Mouse (Mus musculus) inflammation-experienced regulatory T-cells, adult 6 months (primary cell): ENCODE data around the gene Sipa1l3. TPM values are rescaled to one million over a fixed set of nuclear protein-coding genes. Genes with fewer than 3 reads are reported as not detected.
A peak's percentile ranks its signal among the peaks of the same experiment; 100 is the strongest.

Experiments
- ATAC-seq: one replicate; pipeline ENCODE4 v1.8.0; 2017
- polyA plus RNA-seq, 3 experiments: library from polyadenylated mRNA; unstranded; fragments of 100-300 nt; shearing (Covaris generic); gene quantifications; one replicate each; pipeline ENCODE4 v1.2.1; 2017

Sipa1l3 gene
- polyA plus RNA-seq, 3 experiments from 2014 or later: 2.5 to 4.9 (median 4.1) TPM

GRCm38 (mm10) chr7:29327087-29327486 lies 191.4 kb downstream of the Sipa1l3 start:
- ATAC-seq: no peak

GRCm38 (mm10) chr7:29319337-29320307 lies 198.8 kb downstream of the Sipa1l3 start:
- no peak for ATAC-seq

GRCm38 (mm10) chr7:29318115-29318911 lies 200.1 kb downstream of the Sipa1l3 start:
- ATAC-seq: no peak

GRCm38 (mm10) chr7:29317558-29317957 lies 200.9 kb downstream of the Sipa1l3 start:
- ATAC-seq: no peak

GRCm38 (mm10) chr7:29316976-29317375 lies 201.5 kb downstream of the Sipa1l3 start:
- ATAC-seq: no peak

GRCm38 (mm10) chr7:29316137-29316734 lies 202.2 kb downstream of the Sipa1l3 start:
- no peak for ATAC-seq

- ATAC-seq: no peak
Observed at GRCm38 (mm10) chr7:29314844-29315628, 203.4 kb downstream of the Sipa1l3 start.

GRCm38 (mm10) chr7:29313572-29314261 lies 204.7 kb downstream of the Sipa1l3 start:
- ATAC-seq: no peak

GRCm38 (mm10) chr7:29313051-29313450 lies 205.4 kb downstream of the Sipa1l3 start:
- no peak for ATAC-seq

GRCm38 (mm10) chr7:29309749-29310148 lies 208.7 kb downstream of the Sipa1l3 start:
- no peak for ATAC-seq

- ATAC-seq: peak; percentile 19
Observed at GRCm38 (mm10) chr7:29309221-29309721, 209.2 kb downstream of the Sipa1l3 start.

GRCm38 (mm10) chr7:29307350-29308104 lies 210.9 kb downstream of the Sipa1l3 start:
- peak; percentile 66 for ATAC-seq

GRCm38 (mm10) chr7:29306619-29307018 lies 211.8 kb downstream of the Sipa1l3 start:
- no peak for ATAC-seq

GRCm38 (mm10) chr7:29306108-29306507 lies 212.3 kb downstream of the Sipa1l3 start:
- no peak for ATAC-seq

- ATAC-seq: no peak
Observed at GRCm38 (mm10) chr7:29305263-29305988, 213.0 kb downstream of the Sipa1l3 start.

- ATAC-seq: no peak
Observed at GRCm38 (mm10) chr7:29304463-29305262, 213.8 kb downstream of the Sipa1l3 start.

GRCm38 (mm10) chr7:29303738-29304462 lies 214.5 kb downstream of the Sipa1l3 start, which contains the start of gene Dpf1:
Gene Dpf1 (plus strand): TSS chr7:29303951.
- peak; percentile 29 for ATAC-seq

- no peak for ATAC-seq
Observed at GRCm38 (mm10) chr7:29302641-29303040, 215.8 kb downstream of the Sipa1l3 start.
